Mouse (Mus musculus) embryonic facial prominence, embryonic 14.5 days (tissue): Measurements from ENCODE around the gene Chchd2. TPM values are rescaled to one million over a fixed set of nuclear protein-coding genes. Genes with fewer than 3 reads are reported as not detected.
"Not testable (repeated sequence)": the region's sequence is repeated elsewhere in the genome, so short reads cannot be mapped to it uniquely, and the experiment has no call there.

ENCODE experiments used
- ATAC-seq: fragments of 200-750 bp; cut with Nextera tagmentation; 2 replicates; pipeline ENCODE4 v1.8.0; 2017; ENCODE audit warnings: low read depth, moderate number of reproducible peaks, moderate TSS enrichment
- DNase-seq: peaks from one replicate; pipeline ENCODE4 v3.0.0-alpha.2; 2015; ENCODE audit warnings: low spot score
- H3K27ac ChIP-seq: fragments of 300-500 bp; sonication (generic); replicated peaks from 2 replicates; pipeline ENCODE4 v1.5.1; 2014; ENCODE audit warnings: low read depth, mild to moderate bottlenecking, low read length, moderate library complexity
- H3K27me3 ChIP-seq: fragments of 300-500 bp; sonication (generic); replicated peaks from 2 replicates; pipeline ENCODE4 v1.6.1; 2014; ENCODE audit warnings: low read length; ENCODE audit not compliant: control insufficient read depth, insufficient read depth
- H3K36me3 ChIP-seq: fragments of 300-500 bp; sonication (generic); 2 replicates; pipeline ENCODE4 v1.6.1; 2014; ENCODE audit warnings: low read length, mixed read lengths; ENCODE audit not compliant: control insufficient read depth, insufficient read depth
- H3K4me1 ChIP-seq: fragments of 300-500 bp; sonication (generic); 2 replicates; pipeline ENCODE4 v1.6.1; 2014; ENCODE audit warnings: antibody characterized with exemption, low read length; ENCODE audit not compliant: control insufficient read depth, insufficient read depth
- H3K4me2 ChIP-seq: fragments of 300-500 bp; sonication (generic); 2 replicates; pipeline ENCODE4 v1.6.1; 2014; ENCODE audit warnings: low read depth, mild to moderate bottlenecking, low read length, moderate library complexity, mixed read lengths
- H3K4me3 ChIP-seq: fragments of 300-500 bp; sonication (generic); 2 replicates; pipeline ENCODE4 v1.5.1; 2014; ENCODE audit warnings: low read depth, mild to moderate bottlenecking, low read length
- H3K9ac ChIP-seq: fragments of 300-500 bp; sonication (generic); 2 replicates; pipeline ENCODE4 v1.6.1; 2014; ENCODE audit warnings: low read depth, mild to moderate bottlenecking, low read length, moderate library complexity, mixed read lengths
- H3K9me3 ChIP-seq: fragments of 300-500 bp; sonication (generic); 2 replicates; pipeline ENCODE4 v1.6.1; 2016; ENCODE audit warnings: low read length; ENCODE audit not compliant: control insufficient read depth
- WGBS: fragments of 180-500 bp; shearing (Covaris S2); extraction: QIAGEN DNeasy Blood & Tissue Kit; methylation state at CpG from one replicate; pipeline ENCODE4 v1.1.7; 2014; 5-methylcytosine and 5-hydroxymethylcytosine counted together
- polyA plus RNA-seq: library from polyadenylated mRNA; unstranded; fragments of >200 nt; fragmentation: Nextera tagmentation; extraction: Ambion mirVana; gene quantifications from 2 replicates; pipeline ENCODE4 v1.2.1, GENCODE M21; 2014

The Chchd2 gene
- polyA plus RNA-seq, 1 experiment from 2014 or later: 911 TPM

GRCm38 (mm10) chr5:129918065-129918651 is 30.9 kb upstream of the Chchd2 start:
- no peak overlapping the region for H3K9ac ChIP-seq
- H3K36me3 ChIP-seq: no peaks in the 10 kb centered on the region
- no peak overlapping the region for H3K27ac ChIP-seq
- ATAC-seq (no peak), DNase-seq (no peak)
- no peaks in the 10 kb centered on the region for H3K4me1 ChIP-seq
- H3K4me3 ChIP-seq: no peak overlapping the region
- H3K27me3 ChIP-seq: no peaks in the 10 kb centered on the region
- WGBS: 91% methylated on average over 24 of the region's 24 CpGs
- H3K4me2 ChIP-seq: no peak overlapping the region
- H3K9me3 ChIP-seq: no peaks in the 10 kb centered on the region

GRCm38 (mm10) chr5:129915491-129915890 is 28.2 kb upstream of the Chchd2 start:
- WGBS: 85% methylated on average over 11 of the region's 11 CpGs
- not testable (repeated sequence) for ATAC-seq, DNase-seq, H3K4me3 ChIP-seq, H3K27ac ChIP-seq, H3K4me2 ChIP-seq, H3K36me3 ChIP-seq, H3K4me1 ChIP-seq, H3K27me3 ChIP-seq, H3K9ac ChIP-seq, H3K9me3 ChIP-seq

GRCm38 (mm10) chr5:129914024-129914423 is 26.8 kb upstream of the Chchd2 start:
- Histone ChIP-seq H3K9ac (no peak overlapping the region), H3K27me3 (no peaks in the 10 kb centered on the region), H3K27ac (no peak overlapping the region), H3K4me1 (no peaks in the 10 kb centered on the region), H3K9me3 (no peaks in the 10 kb centered on the region), H3K4me3 (no peak overlapping the region), H3K36me3 (no peaks in the 10 kb centered on the region), H3K4me2 (no peak overlapping the region)
- 29% methylated on average over 2 of the region's 2 CpGs for WGBS
- no peak for DNase-seq
- ATAC-seq: no peak

- Histone ChIP-seq H3K4me3 (no peak overlapping the region), H3K4me2 (0 out of 2 replicates have a peak overlapping the region, but pooled peaks have one; percentile 89), H3K4me1 (no peaks in the 10 kb centered on the region), H3K9me3 (no peaks in the 10 kb centered on the region), H3K27ac (no peak overlapping the region), H3K36me3 (no peaks in the 10 kb centered on the region), H3K9ac (no peak overlapping the region), H3K27me3 (no peaks in the 10 kb centered on the region)
- ATAC-seq: no peak
- no peak for DNase-seq
- 76% methylated on average over 7 of the region's 7 CpGs for whole genome bisulfite sequencing
Measured at GRCm38 (mm10) chr5:129909591-129909990, 22.3 kb upstream of the Chchd2 start.

- H3K36me3 ChIP-seq: no peaks in the 10 kb centered on the region
- DNase-seq: no peak
- peak overlapping the region; percentile 89 for H3K4me2 ChIP-seq
- peak overlapping the region; percentile 80 for H3K9ac ChIP-seq
- ATAC-seq: no peak
- H3K4me3 ChIP-seq: peak overlapping the region; percentile 75
- no peak overlapping the region for H3K27ac ChIP-seq
- no peaks in the 10 kb centered on the region for H3K4me1 ChIP-seq
- no peaks in the 10 kb centered on the region for H3K9me3 ChIP-seq
- no peaks in the 10 kb centered on the region for H3K27me3 ChIP-seq
- WGBS: 70% methylated on average over 9 of the region's 9 CpGs
Measured at GRCm38 (mm10) chr5:129909147-129909546, 21.9 kb upstream of the Chchd2 start.

GRCm38 (mm10) chr5:129908242-129908965 is 21.1 kb upstream of the Chchd2 start, which contains the start of gene Nupr1l:
TSS of gene Nupr1l (plus strand) at chr5:129908540.
- H3K9ac ChIP-seq: peak within 1 kb of the TSS; percentile 80
- H3K27ac ChIP-seq: peak within 1 kb of the TSS; percentile 82
- peak within 1 kb of the TSS; percentile 75 for H3K4me3 ChIP-seq
- H3K4me2 ChIP-seq: peak within 1 kb of the TSS; percentile 89
- DNase-seq (peak; percentile 96), ATAC-seq (peak; percentile 98)
- WGBS: 1% methylated on average over 38 of the region's 63 CpGs
- no peaks in the 10 kb centered on the region for H3K36me3 ChIP-seq
- H3K27me3 ChIP-seq: no peaks in the 10 kb centered on the region
- H3K4me1 ChIP-seq: no peaks in the 10 kb centered on the region
- H3K9me3 ChIP-seq: no peaks in the 10 kb centered on the region

- 21% methylated on average over 4 of the region's 4 CpGs for WGBS
- peak overlapping the region; percentile 80 for H3K9ac ChIP-seq
- H3K4me3 ChIP-seq: peak overlapping the region; percentile 75
- H3K4me1 ChIP-seq: no peaks in the 10 kb centered on the region
- H3K9me3 ChIP-seq: no peaks in the 10 kb centered on the region
- ATAC-seq (no peak), DNase-seq (no peak)
- H3K36me3 ChIP-seq: 0 out of 2 replicates have a peak, but pooled peaks cover 6% of the 10 kb centered on the region
- peak overlapping the region; percentile 89 for H3K4me2 ChIP-seq
- H3K27me3 ChIP-seq: no peaks in the 10 kb centered on the region
- peak overlapping the region; percentile 82; the same call in 1 of the 2 replicates for H3K27ac ChIP-seq
Measured at GRCm38 (mm10) chr5:129907775-129908174, 20.5 kb upstream of the Chchd2 start.

GRCm38 (mm10) chr5:129898449-129898848 is 11.2 kb upstream of the Chchd2 start, which contains the start of gene Phkg1:
TSS of gene Phkg1 (minus strand) at chr5:129898549.
- Histone ChIP-seq H3K9ac (no peak within 1 kb of the TSS), H3K36me3 (peaks cover 23% of the 10 kb centered on the region; the same call in 1 of the 2 replicates), H3K27me3 (no peaks in the 10 kb centered on the region), H3K4me2 (no peak within 1 kb of the TSS), H3K27ac (no peak within 1 kb of the TSS), H3K4me3 (no peak within 1 kb of the TSS), H3K4me1 (peaks cover 6% of the 10 kb centered on the region), H3K9me3 (no peaks in the 10 kb centered on the region)
- DNase-seq: no peak
- ATAC-seq: no peak
- 86% methylated on average over 1 of the region's 1 CpGs for WGBS
